Mouse (Mus musculus): ENCODE data around the gene Gm4567.
"Not testable (repeated sequence)": the region's sequence is repeated elsewhere in the genome, so short reads cannot be mapped to it uniquely, and the experiment has no call there.

The Gm4567 gene

DNA sequence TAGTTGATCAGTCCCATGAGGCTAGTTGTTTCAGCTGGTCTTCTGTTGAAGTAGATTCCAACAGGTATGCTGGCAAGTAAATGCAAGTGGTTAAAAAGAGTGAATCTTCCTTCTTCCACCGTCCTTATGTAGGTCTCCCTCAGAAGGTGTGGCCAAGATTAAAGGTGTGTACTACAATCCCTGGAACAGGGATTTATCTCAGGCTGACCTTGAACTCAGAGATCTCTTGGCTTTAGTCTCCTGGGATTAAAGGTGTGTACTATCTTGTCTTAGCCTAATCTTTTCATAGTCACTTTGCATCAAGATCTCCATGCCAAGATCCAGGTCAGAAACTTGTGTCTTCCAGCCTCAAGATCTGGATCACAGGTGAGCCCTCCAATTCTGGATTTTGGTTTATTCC lies at the start of gene Gm4567:
Gm4567 (minus strand) TSS at position 101 of the 400 bp plus-strand sequence.
- DNase-seq (ENCODE audit: low spot score), result not testable (repeated sequence)

DNA sequence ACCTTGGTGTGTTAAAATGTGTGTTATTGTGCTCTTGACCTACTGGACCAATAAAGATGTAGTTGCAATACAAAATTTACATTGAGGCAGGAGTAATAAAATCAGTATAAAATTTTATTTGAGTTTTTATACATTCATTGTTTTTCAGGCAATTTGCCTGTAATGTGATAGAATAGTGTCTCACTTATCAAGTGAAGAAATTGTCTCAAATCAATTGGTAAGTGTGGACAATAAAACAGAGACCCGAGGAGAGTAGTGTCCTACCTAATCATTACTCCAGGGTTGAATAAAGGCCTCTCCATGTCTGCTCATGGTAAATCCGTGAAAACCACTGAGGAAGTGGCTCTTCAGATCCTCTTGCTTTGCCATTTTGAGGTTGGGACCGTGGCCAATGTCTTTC lies 41.9 kb upstream of the Gm4567 start, which contains the start of gene Vmn1r157:
Vmn1r157 (plus strand) TSS at position 301 of the 400 bp plus-strand sequence.
- not testable (repeated sequence) for DNase-seq (ENCODE audit: low spot score)

- not testable (repeated sequence) for DNase-seq (ENCODE audit: low spot score)
These were observed 27.3 kb downstream of the Gm4567 start, which contains the start of gene Gm8693 for GRCm38 (mm10) chr7:22692217-22692616. Gm8693 (minus strand) TSS chr7:22692317.
